Mouse (Mus musculus): ENCODE results near the gene Eef1akmt1.

DNA sequence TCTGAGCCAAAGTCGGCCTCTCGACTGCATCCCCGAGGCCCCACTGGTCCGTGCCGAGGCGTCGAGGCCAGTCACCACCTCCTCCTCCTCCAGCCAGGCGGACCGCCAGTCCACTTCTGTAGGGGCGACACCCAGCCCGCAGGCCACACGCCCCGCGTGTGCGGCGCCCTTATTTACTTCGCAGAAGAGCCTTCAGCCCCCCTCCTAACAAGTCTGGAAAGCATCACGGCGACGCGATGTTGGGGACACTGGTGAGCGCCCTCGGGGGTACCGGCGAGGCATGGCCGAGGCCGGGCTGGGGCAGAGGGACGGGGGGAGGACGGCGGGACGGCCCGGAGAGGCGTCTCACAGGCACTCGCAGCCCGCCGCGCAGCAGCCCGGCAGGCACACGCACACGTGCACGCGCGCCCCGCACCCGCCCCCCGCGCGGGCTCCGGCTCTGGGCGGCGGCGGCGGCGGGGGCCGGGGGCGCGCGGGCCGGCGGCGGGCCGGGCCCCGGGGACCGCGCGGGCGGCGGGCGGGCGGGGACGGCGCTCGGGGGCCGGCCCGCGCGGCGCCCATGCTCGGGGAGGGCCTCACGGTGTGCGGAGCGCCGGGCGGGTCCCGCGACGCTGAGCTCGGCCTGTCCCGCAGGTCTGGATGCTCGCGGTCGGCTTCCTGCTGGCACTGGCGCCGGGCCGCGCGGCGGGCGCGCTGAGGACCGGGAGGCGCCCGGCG lies 46.6 kb downstream of the Eef1akmt1 start, which contains the start of gene Il17d:
- TF ChIP-seq CTCF (IDR thresholded peaks at IDR 0.05; ENCODE audit: low read depth, low read length) (no peak), POLR2A (IDR thresholded peaks at IDR 0.05; ENCODE audit: extremely low read depth, insufficient read depth, low read length) (no peak)
